Mouse (Mus musculus): Measurements from ENCODE around the gene Anp32a. TPM values are rescaled to one million over a fixed set of nuclear protein-coding genes. Genes with fewer than 3 reads are reported as not detected.

The Anp32a gene
- total RNA-seq, 1 experiment from 2014 or later, result 883 TPM

Other genes starting within 250 kb of the Anp32a start
- gene Glce, start 218.6 kb upstream of the Anp32a start, total RNA-seq (2017), result 7.7 to 9.7 TPM (median 8.2 TPM) in 3 replicates
- gene Spesp1, start 59.1 kb upstream of the Anp32a start, total RNA-seq (2017), result not detected in 3 replicates
- 0.49 TPM in 1 of 3 replicates, not detected in the others for gene Coro2b, start 195.8 kb downstream of the Anp32a start, total RNA-seq (2017)